Mouse (Mus musculus) brain, embryonic 14.5 days (tissue): ENCODE results near the gene Kank4.

Source experiments
- CTCF ChIP-seq: fragments of 200-500 bp; IDR thresholded peaks from 2 replicates; pipeline ENCODE4 v1.5.1; 2012; ENCODE audit warnings: inconsistent platforms, mild to moderate bottlenecking, moderate library complexity, borderline replicate concordance; ENCODE audit not compliant: insufficient read depth, insufficient read length; ENCODE audit errors: extremely low read depth
- POLR2A ChIP-seq: fragments of 200-500 bp; IDR thresholded peaks from 2 replicates; pipeline ENCODE4 v1.6.1; 2012; ENCODE audit warnings: mild to moderate bottlenecking, inconsistent platforms, borderline replicate concordance; ENCODE audit not compliant: poor library complexity, insufficient read depth, insufficient read length, severe bottlenecking; ENCODE audit errors: extremely low read depth

DNA sequence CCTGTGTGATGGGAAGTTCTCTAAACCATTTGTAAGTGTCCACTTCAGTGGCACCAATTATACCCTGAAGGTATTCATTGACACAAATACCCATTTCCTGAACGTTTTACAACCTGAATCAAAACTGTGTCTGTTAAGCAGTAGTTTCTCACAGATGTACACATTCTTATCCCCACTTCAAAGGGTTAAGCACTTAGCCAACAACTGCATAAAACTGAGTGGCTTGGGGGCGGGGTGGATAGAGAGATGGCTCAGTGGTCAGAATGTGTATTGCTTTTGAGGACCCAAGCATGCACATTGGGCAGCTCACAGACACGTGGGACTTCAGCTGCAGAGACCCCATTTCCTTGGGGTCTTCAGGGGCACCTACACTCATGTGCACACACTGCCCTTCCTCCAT is 29.1 kb upstream of the Kank4 start:
- TF ChIP-seq POLR2A (no peak), CTCF (no peak)
